Mouse (Mus musculus): ENCODE measurements around the gene Fmo5. TPM values are rescaled to one million over a fixed set of nuclear protein-coding genes. Genes with fewer than 3 reads are reported as not detected.

Fmo5 gene
- polyA plus RNA-seq, 1 experiment from 2014 or later = 0.32 TPM

- no peak for ATAC-seq (ENCODE audit: low read depth)
- H3K4me1 ChIP-seq (ENCODE audit: control insufficient read depth, insufficient read depth, low read length) = no peaks in the 10 kb centered on the region
- H3K4me3 ChIP-seq (ENCODE audit: low read depth, low read length) = no peak overlapping the region
- H3K9ac ChIP-seq (replicated peaks; ENCODE audit: low read depth, low read length) = no peak overlapping the region
- 80% methylated on average over 7 of the region's 7 CpGs for WGBS
- no peak overlapping the region for H3K27ac ChIP-seq (ENCODE audit: low read depth, low read length)
- no peaks in the 10 kb centered on the region for H3K36me3 ChIP-seq (ENCODE audit: control insufficient read depth, insufficient read depth, low read length)
- no peak overlapping the region for H3K4me2 ChIP-seq (ENCODE audit: low read depth, low read length)
- H3K27me3 ChIP-seq (ENCODE audit: control insufficient read depth, insufficient read depth, low read length) = no peaks in the 10 kb centered on the region
- no peaks in the 10 kb centered on the region for H3K9me3 ChIP-seq (ENCODE audit: control insufficient read depth, low read length)
These were observed 711 bp upstream of the Fmo5 start for GRCm38 (mm10) chr3:97627893-97628292.

DNA sequence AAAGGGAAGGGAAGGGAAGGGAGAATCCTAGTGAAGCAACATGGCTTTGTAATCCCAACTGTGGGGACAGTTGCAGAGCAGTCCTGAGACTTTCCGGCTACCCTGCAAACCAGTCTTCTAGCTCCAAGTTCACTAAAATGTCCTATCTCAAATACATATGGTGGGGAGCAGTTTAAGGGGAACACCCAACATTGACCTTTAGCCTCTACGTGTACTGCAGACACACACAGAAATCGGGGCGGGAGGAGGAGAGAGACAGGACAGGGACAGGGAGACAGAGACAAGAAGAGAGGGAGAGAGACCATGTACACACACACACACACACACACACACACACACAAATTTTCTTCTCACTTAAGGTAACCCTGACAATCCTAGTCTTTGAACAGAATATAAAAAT, 1.3 kb downstream of the Fmo5 start:
- Histone ChIP-seq H3K4me1 (ENCODE audit: control insufficient read depth, insufficient read depth, low read length) (no peaks in the 10 kb centered on the region), H3K36me3 (ENCODE audit: control insufficient read depth, insufficient read depth, low read length) (no peaks in the 10 kb centered on the region), H3K4me3 (ENCODE audit: low read depth, low read length) (no peak overlapping the region), H3K9ac (replicated peaks; ENCODE audit: low read depth, low read length) (no peak overlapping the region), H3K4me2 (ENCODE audit: low read depth, low read length) (no peak overlapping the region), H3K27me3 (ENCODE audit: control insufficient read depth, insufficient read depth, low read length) (no peaks in the 10 kb centered on the region), H3K9me3 (ENCODE audit: control insufficient read depth, low read length) (no peaks in the 10 kb centered on the region), H3K27ac (ENCODE audit: low read depth, low read length) (no peak overlapping the region)
- ATAC-seq (ENCODE audit: low read depth) = no peak
- WGBS = 82% methylated on average over 4 of the region's 4 CpGs

DNA sequence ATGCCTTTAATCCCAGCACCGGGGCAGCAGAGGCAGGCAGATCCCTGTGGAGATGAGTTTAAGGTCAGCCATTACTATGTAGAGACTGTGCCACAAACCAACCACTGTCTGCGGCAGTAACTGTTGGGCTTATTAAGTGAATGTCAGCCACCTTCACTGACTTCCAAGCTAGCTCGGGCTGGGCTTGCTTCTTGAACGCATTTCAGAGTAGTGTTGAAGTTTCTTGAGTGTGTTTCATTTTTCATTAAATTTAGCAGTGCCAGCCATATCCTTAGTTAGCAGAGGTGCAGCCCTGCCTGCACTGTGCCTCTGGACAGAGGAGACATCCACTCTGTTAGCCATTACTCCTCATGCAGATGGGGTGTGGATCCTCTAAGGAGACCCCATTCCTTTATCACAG, 2.1 kb downstream of the Fmo5 start:
- Histone ChIP-seq H3K27ac (ENCODE audit: low read depth, low read length) (no peak overlapping the region), H3K36me3 (ENCODE audit: control insufficient read depth, insufficient read depth, low read length) (no peaks in the 10 kb centered on the region), H3K4me3 (ENCODE audit: low read depth, low read length) (no peak overlapping the region), H3K9me3 (ENCODE audit: control insufficient read depth, low read length) (no peaks in the 10 kb centered on the region), H3K9ac (replicated peaks; ENCODE audit: low read depth, low read length) (no peak overlapping the region), H3K4me1 (ENCODE audit: control insufficient read depth, insufficient read depth, low read length) (no peaks in the 10 kb centered on the region), H3K27me3 (ENCODE audit: control insufficient read depth, insufficient read depth, low read length) (no peaks in the 10 kb centered on the region), H3K4me2 (ENCODE audit: low read depth, low read length) (no peak overlapping the region)
- ATAC-seq (ENCODE audit: low read depth) = no peak
- WGBS = 96% methylated on average over 4 of the region's 4 CpGs

- no peaks in the 10 kb centered on the region for H3K36me3 ChIP-seq (ENCODE audit: control insufficient read depth, insufficient read depth, low read length)
- WGBS = 91% methylated on average over 8 of the region's 8 CpGs
- H3K9ac ChIP-seq (replicated peaks; ENCODE audit: low read depth, low read length) = no peak overlapping the region
- H3K4me3 ChIP-seq (ENCODE audit: low read depth, low read length) = no peak overlapping the region
- H3K4me1 ChIP-seq (ENCODE audit: control insufficient read depth, insufficient read depth, low read length) = no peaks in the 10 kb centered on the region
- no peaks in the 10 kb centered on the region for H3K27me3 ChIP-seq (ENCODE audit: control insufficient read depth, insufficient read depth, low read length)
- ATAC-seq (ENCODE audit: low read depth) = no peak
- no peak overlapping the region for H3K4me2 ChIP-seq (ENCODE audit: low read depth, low read length)
- no peaks in the 10 kb centered on the region for H3K9me3 ChIP-seq (ENCODE audit: control insufficient read depth, low read length)
- no peak overlapping the region for H3K27ac ChIP-seq (ENCODE audit: low read depth, low read length)
These were observed 2.8 kb downstream of the Fmo5 start for GRCm38 (mm10) chr3:97631258-97631860.

GRCm38 (mm10) chr3:97633456-97633855, 4.9 kb downstream of the Fmo5 start:
- H3K36me3 ChIP-seq (ENCODE audit: control insufficient read depth, insufficient read depth, low read length) = no peaks in the 10 kb centered on the region
- no peaks in the 10 kb centered on the region for H3K4me1 ChIP-seq (ENCODE audit: control insufficient read depth, insufficient read depth, low read length)
- no peak overlapping the region for H3K27ac ChIP-seq (ENCODE audit: low read depth, low read length)
- no peak for ATAC-seq (ENCODE audit: low read depth)
- no peaks in the 10 kb centered on the region for H3K27me3 ChIP-seq (ENCODE audit: control insufficient read depth, insufficient read depth, low read length)
- no peak overlapping the region for H3K4me3 ChIP-seq (ENCODE audit: low read depth, low read length)
- WGBS = 87% methylated on average over 4 of the region's 4 CpGs
- H3K4me2 ChIP-seq (ENCODE audit: low read depth, low read length) = no peak overlapping the region
- no peaks in the 10 kb centered on the region for H3K9me3 ChIP-seq (ENCODE audit: control insufficient read depth, low read length)
- no peak overlapping the region for H3K9ac ChIP-seq (replicated peaks; ENCODE audit: low read depth, low read length)

GRCm38 (mm10) chr3:97634288-97634761, 5.7 kb downstream of the Fmo5 start:
- Histone ChIP-seq H3K4me1 (ENCODE audit: control insufficient read depth, insufficient read depth, low read length) (no peaks in the 10 kb centered on the region), H3K36me3 (ENCODE audit: control insufficient read depth, insufficient read depth, low read length) (no peaks in the 10 kb centered on the region), H3K4me2 (ENCODE audit: low read depth, low read length) (no peak overlapping the region), H3K27me3 (ENCODE audit: control insufficient read depth, insufficient read depth, low read length) (no peaks in the 10 kb centered on the region), H3K9me3 (ENCODE audit: control insufficient read depth, low read length) (no peaks in the 10 kb centered on the region), H3K27ac (ENCODE audit: low read depth, low read length) (no peak overlapping the region), H3K9ac (replicated peaks; ENCODE audit: low read depth, low read length) (no peak overlapping the region), H3K4me3 (ENCODE audit: low read depth, low read length) (no peak overlapping the region)
- WGBS = 49% methylated on average over 3 of the region's 3 CpGs
- peak; percentile 46; the same call in 1 of the 2 replicates for ATAC-seq (ENCODE audit: low read depth)

- no peak overlapping the region for H3K27ac ChIP-seq (ENCODE audit: low read depth, low read length)
- no peaks in the 10 kb centered on the region for H3K27me3 ChIP-seq (ENCODE audit: control insufficient read depth, insufficient read depth, low read length)
- no peaks in the 10 kb centered on the region for H3K36me3 ChIP-seq (ENCODE audit: control insufficient read depth, insufficient read depth, low read length)
- no peak for ATAC-seq (ENCODE audit: low read depth)
- no peak overlapping the region for H3K9ac ChIP-seq (replicated peaks; ENCODE audit: low read depth, low read length)
- no peaks in the 10 kb centered on the region for H3K9me3 ChIP-seq (ENCODE audit: control insufficient read depth, low read length)
- WGBS = 91% methylated on average over 4 of the region's 4 CpGs
- H3K4me2 ChIP-seq (ENCODE audit: low read depth, low read length) = no peak overlapping the region
- no peaks in the 10 kb centered on the region for H3K4me1 ChIP-seq (ENCODE audit: control insufficient read depth, insufficient read depth, low read length)
- no peak overlapping the region for H3K4me3 ChIP-seq (ENCODE audit: low read depth, low read length)
These were observed 12.8 kb downstream of the Fmo5 start for GRCm38 (mm10) chr3:97641396-97641795.

- WGBS = 87% methylated on average over 9 of the region's 9 CpGs
- no peak overlapping the region for H3K4me3 ChIP-seq (ENCODE audit: low read depth, low read length)
- H3K4me2 ChIP-seq (ENCODE audit: low read depth, low read length) = no peak overlapping the region
- H3K27ac ChIP-seq (ENCODE audit: low read depth, low read length) = no peak overlapping the region
- no peak for ATAC-seq (ENCODE audit: low read depth)
- H3K27me3 ChIP-seq (ENCODE audit: control insufficient read depth, insufficient read depth, low read length) = no peaks in the 10 kb centered on the region
- no peaks in the 10 kb centered on the region for H3K4me1 ChIP-seq (ENCODE audit: control insufficient read depth, insufficient read depth, low read length)
- H3K9me3 ChIP-seq (ENCODE audit: control insufficient read depth, low read length) = no peaks in the 10 kb centered on the region
- H3K9ac ChIP-seq (replicated peaks; ENCODE audit: low read depth, low read length) = no peak overlapping the region
- no peaks in the 10 kb centered on the region for H3K36me3 ChIP-seq (ENCODE audit: control insufficient read depth, insufficient read depth, low read length)
These were observed 13.4 kb downstream of the Fmo5 start for GRCm38 (mm10) chr3:97642001-97642400.

- Histone ChIP-seq H3K27ac (ENCODE audit: low read depth, low read length) (no peak overlapping the region), H3K4me1 (ENCODE audit: control insufficient read depth, insufficient read depth, low read length) (no peaks in the 10 kb centered on the region), H3K4me2 (ENCODE audit: low read depth, low read length) (no peak overlapping the region), H3K9ac (replicated peaks; ENCODE audit: low read depth, low read length) (no peak overlapping the region), H3K27me3 (ENCODE audit: control insufficient read depth, insufficient read depth, low read length) (no peaks in the 10 kb centered on the region), H3K36me3 (ENCODE audit: control insufficient read depth, insufficient read depth, low read length) (no peaks in the 10 kb centered on the region), H3K4me3 (ENCODE audit: low read depth, low read length) (no peak overlapping the region), H3K9me3 (ENCODE audit: control insufficient read depth, low read length) (no peaks in the 10 kb centered on the region)
- no peak for ATAC-seq (ENCODE audit: low read depth)
- 52% methylated on average over 1 of the region's 1 CpGs for WGBS
These were observed 19.9 kb downstream of the Fmo5 start for GRCm38 (mm10) chr3:97648518-97648917.
